Mouse (Mus musculus) embryonic fibroblast, embryonic 13.5 days (primary cell): ENCODE results near the gene Gm11060. TPM values are rescaled to one million over a fixed set of nuclear protein-coding genes. Genes with fewer than 3 reads are reported as not detected.

Source experiments
- H3K27ac ChIP-seq: 2 replicates; pipeline ENCODE4 v1.5.1; 2012; ENCODE audit warnings: low read length, control low read depth, inconsistent platforms; ENCODE audit not compliant: insufficient read depth
- H3K4me1 ChIP-seq: 2 replicates; pipeline ENCODE4 v1.6.1; 2011; ENCODE audit warnings: low read length; ENCODE audit not compliant: control insufficient read depth, insufficient read depth
- H3K4me3 ChIP-seq: 2 replicates; pipeline ENCODE4 v1.5.1; 2011; ENCODE audit warnings: mild to moderate bottlenecking, control low read depth, low read length; ENCODE audit not compliant: insufficient read depth
- CTCF ChIP-seq: IDR thresholded peaks from 2 replicates; pipeline ENCODE4 v1.5.1; 2011; ENCODE audit warnings: mild to moderate bottlenecking, control low read depth, low read length, moderate library complexity, borderline replicate concordance; ENCODE audit not compliant: insufficient read depth
- POLR2A ChIP-seq: IDR thresholded peaks from 2 replicates; pipeline ENCODE4 v1.6.1; 2011; ENCODE audit warnings: low read depth, mild to moderate bottlenecking, control low read depth, low read length, moderate library complexity
- polyA plus RNA-seq: library from polyadenylated mRNA; stranded (reverse); fragments of >200 nt; gene quantifications from 2 replicates; pipeline ENCODE4 v1.2.4, GENCODE M21; 2011; ENCODE audit warnings: low read depth; ENCODE audit not compliant: missing spikeins, insufficient read length

Gene Gm11060
- polyA plus RNA-seq, 1 experiment = not detected

DNA sequence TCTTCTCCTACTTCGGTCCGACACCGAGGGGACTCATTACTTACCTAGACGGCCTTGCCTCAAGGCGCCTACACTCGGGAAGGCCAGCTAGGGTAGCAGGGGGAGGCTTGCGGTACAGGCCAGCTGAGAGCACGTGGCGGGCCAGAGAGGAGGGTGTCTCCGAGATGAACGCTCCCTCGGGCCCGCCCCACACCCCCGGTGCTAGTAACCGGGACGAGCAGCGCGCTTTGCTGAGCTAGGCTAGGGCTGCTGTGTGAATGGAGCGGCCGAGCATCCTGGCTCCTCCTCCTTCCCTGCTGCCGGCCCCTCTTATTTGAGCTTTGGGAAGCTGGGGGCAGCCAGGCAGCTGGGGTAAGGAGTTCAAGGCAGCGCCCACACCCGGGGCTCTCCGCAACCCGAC, 34.5 kb downstream of the Gm11060 start, which contains the start of gene Wt1:
Gene Wt1 (plus strand): TSS at position 251 of the 400 bp plus-strand sequence.
- Histone ChIP-seq H3K4me1 (no peaks in the 10 kb centered on the region), H3K4me3 (no peak within 1 kb of the TSS), H3K27ac (no peak within 1 kb of the TSS)
- TF ChIP-seq POLR2A = no peak
- TF ChIP-seq CTCF = no peak

DNA sequence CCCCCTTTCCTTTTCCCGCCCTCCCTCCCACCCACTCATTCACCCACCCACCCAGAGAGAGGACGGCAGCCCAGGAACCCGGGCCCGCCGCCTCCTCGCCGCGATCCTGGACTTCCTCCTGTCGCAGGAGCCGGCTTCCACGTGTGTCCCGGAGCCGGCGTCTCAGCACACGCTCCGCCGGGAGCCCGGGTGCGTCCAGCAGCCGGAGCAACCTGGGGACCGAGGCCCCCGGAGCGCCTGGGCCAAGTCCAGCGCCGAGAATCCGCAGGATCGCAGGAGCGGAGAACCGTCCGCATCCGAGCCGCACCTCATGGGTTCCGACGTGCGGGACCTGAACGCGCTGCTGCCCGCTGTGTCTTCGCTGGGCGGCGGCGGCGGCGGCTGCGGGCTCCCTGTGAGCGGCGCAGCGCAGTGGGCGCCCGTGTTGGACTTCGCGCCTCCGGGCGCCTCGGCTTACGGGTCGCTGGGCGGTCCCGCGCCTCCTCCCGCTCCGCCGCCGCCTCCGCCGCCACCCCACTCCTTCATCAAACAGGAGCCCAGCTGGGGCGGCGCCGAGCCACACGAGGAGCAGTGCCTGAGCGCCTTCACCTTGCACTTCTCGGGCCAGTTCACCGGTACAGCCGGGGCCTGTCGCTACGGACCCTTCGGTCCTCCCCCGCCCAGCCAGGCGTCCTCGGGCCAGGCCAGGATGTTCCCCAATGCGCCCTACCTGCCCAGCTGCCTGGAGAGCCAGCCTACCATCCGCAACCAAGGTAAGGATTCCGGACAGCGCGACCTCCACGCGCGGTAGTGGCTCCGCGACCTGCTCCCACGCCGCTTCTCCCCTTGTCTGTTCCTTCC, 35.1 kb downstream of the Gm11060 start:
- no peak overlapping the region for H3K27ac ChIP-seq
- no peak overlapping the region for H3K4me3 ChIP-seq
- no peak for TF ChIP-seq CTCF
- H3K4me1 ChIP-seq = no peaks in the 10 kb centered on the region

DNA sequence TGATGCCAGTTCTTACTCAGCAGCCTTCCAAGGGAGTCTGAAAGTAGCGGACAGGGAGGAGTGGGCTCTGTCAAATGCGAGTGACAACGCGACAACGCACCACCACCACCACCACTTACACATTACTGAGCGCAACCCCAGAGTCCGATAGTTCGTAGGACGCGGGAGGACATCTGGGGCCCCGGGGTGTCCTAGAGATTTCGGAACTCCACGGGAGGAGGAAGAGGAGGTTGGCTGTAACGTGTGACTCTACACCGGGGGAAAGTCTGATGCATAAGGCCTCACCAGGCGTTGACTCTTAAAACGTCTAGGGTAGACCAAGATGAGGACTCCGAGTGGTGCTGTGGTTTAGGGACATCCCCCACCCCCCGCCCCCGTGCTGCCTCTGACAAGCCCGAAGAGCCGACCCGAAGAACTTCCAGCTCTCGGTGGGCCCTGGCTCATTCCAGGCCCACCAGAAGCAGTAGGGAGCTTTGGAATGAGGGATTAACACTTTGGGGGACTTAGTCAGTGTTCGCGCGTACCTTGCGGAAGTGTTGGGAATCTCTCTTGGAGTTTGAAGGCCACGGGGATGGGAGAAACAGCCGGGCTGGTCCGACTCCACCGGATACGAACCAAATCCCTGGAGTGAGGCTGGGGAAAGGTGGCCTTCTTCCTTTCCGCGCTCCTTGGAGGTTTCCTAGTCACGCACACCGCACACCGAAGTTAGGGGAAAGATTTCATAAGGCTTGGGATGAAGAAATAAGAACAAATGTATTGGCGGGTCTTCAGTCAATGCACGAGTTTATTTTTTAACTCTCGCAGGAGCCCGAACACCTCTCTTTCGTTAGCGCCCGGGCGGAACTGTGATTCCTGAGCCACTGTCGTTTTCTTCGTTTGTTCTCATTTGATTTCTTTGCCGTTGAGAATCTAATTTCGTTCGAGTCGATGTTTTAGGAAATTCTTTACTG, 36.0 kb downstream of the Gm11060 start:
- no peak overlapping the region for H3K27ac ChIP-seq
- TF ChIP-seq CTCF (no peak), POLR2A (no peak)
- no peak overlapping the region for H3K4me3 ChIP-seq
- H3K4me1 ChIP-seq = no peaks in the 10 kb centered on the region

DNA sequence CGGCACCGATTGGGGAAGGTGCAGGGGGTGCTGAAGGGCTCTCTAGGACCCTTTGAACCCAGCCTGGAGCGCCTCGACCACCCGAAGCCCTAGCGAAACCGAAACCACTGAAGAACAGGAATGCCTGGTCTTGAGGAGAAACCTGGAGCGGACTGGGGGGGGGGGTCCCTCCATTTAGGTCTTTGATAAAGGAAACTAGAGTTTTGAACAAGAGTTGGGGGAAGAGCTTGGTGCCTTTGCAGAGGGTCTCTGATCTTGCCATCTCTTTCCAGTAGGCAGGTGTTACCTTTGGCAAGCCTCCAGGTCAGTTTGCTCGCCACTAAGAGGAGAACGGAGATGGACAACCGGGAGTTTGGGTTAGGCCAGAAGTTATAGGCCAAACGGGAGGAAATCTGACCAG, 36.7 kb downstream of the Gm11060 start:
- no peak overlapping the region for H3K27ac ChIP-seq
- no peak for TF ChIP-seq CTCF
- TF ChIP-seq POLR2A = no peak
- H3K4me1 ChIP-seq = no peaks in the 10 kb centered on the region
- no peak overlapping the region for H3K4me3 ChIP-seq

DNA sequence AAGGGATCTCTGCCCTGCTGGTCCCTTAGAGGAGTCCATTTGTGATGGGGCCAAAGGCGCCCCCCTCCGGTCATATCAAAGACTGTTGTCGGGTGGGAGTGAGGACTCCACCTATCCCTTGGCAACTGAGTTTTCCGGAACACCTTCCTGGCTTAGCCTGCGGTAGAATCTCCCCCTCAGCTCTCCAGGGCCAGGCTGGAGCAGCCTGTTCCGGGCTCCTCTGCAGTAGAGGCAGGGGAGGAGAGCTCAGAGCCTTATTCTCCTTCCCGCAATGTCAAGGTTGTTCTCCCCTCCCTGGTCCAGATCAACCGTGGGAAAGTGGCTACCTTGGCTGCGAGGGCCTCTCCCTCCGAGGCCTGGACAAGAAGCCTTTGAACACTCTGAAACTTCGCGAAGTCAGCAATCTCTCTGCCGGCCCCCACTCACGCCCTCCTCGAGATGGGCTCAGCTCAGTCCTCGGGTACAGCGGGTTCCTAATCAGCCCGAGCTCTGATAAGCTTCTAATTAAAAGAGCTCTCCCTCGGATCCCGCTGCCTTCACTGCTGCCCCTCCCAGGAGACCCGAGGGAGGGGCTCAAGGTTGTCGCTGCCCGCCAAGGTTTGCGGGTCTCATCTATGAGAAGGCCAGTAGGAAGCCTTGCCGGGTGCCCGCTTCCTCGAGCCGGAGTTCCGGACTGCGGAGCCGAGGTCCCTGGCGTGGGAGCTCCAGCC, 38.7 kb downstream of the Gm11060 start:
- Histone ChIP-seq H3K4me3 (no peak overlapping the region), H3K27ac (no peak overlapping the region), H3K4me1 (no peaks in the 10 kb centered on the region)
- no peak for TF ChIP-seq POLR2A
- TF ChIP-seq CTCF = no peak

DNA sequence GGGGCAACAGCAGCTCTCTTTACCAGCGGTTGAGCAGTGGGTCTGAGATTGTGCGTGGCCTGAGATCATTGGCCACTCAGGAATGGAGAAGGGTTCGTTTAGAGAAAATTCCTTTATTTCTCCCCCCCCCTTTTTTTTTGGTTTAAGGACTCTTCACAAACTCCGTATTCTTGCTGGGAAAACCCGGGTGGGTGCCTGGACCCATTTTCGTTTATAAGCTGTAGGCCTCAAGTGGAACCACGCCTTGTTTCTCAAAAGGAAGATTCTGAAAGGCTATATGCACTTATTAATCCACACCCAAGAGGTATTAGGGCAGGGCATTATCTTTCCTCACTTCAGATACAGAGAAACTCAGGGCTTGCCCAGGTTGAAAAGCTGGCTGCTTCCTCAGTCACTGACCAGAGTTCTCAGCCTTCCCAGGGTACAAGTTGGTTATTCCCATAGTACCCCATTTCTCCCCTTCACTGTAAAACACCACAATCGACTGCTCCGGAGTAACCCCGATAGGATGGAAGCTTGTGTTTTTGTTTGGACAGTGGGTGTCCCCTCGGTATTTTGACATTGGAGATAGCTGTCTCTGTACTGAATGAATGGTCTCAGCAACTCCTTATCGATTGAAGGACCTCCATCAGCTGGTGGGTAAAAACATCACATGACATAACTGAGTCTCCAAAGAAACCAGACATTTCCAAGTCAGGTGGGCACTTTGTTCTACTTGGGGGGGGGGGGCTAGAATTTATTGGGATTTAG, 39.4 kb downstream of the Gm11060 start:
- Histone ChIP-seq H3K4me3 (no peak overlapping the region), H3K4me1 (no peaks in the 10 kb centered on the region), H3K27ac (no peak overlapping the region)
- TF ChIP-seq CTCF (no peak), POLR2A (no peak)

DNA sequence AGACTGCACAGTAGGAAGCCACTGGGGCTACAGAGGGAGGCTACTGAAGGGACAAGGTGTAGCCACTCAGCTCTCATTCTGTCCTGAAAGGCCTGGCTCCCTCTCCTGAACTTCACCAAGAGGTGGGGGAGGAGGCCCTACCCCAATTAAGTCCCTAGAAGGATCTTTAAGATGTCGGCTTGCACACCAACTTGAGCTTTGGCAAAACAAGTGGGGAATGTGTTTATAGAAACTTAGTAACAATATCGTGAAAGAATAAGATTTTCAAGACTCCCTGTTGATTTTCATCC, 39.9 kb downstream of the Gm11060 start:
- TF ChIP-seq POLR2A (no peak), CTCF (no peak)
- Histone ChIP-seq H3K4me1 (no peaks in the 10 kb centered on the region), H3K27ac (no peak overlapping the region), H3K4me3 (no peak overlapping the region)

DNA sequence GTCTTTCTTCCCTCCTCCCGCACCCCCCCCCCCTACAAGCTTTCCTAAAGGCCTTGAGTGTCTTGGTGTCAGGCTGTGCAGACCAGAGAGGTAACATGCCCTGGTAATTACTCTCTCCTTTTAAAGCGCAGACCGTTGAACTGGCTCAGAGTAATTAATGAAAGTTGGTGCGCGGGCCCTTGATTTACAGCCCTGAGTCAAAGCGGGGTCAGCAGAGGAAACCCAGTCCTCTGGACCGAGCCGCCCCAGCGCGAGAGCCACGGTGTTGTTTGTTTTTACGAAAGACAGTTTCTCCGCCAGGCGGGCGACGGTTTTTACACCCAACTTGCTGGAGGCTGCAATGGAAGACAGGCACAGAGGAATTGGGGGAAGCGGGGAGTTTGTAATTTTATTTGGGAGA, 40.5 kb downstream of the Gm11060 start:
- Histone ChIP-seq H3K4me1 (no peaks in the 10 kb centered on the region), H3K4me3 (no peak overlapping the region), H3K27ac (no peak overlapping the region)
- TF ChIP-seq POLR2A = no peak
- TF ChIP-seq CTCF = no peak
